Mouse (Mus musculus): ENCODE results near the gene Olfr784.

DNA sequence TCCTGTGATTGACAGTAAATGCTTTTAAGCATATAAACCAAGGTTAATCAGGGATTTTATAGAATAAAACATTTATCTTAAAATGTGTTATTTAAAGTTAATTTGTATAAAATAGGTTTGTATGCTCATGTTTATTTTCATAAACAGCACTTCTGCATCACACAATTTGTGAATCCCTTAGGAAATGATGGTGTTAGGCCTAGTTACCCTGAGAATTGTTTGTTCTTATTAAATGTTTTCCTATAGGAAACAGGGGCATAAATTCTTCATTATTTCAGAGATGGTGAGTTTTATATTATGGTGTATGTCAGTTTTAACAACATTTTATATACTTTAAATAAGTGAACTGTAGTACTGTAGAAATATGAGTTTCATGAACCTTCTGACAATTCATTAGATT lies at the start of gene Olfr784:
- TF ChIP-seq CTCF (IDR thresholded peaks at IDR 0.05; ENCODE audit: insufficient read depth, low read length) = no peak
- no peak for TF ChIP-seq POLR2A (IDR thresholded peaks at IDR 0.05; ENCODE audit: borderline replicate concordance, extremely low read depth, low read depth, low read length)

All from lung, adult 2 months (tissue).